Mouse (Mus musculus) thymus, adult 2 months (tissue): ENCODE measurements around the gene Clp1.

ENCODE experiments used
- CTCF ChIP-seq: fragments of 200-500 bp; IDR thresholded peaks from 2 replicates; pipeline ENCODE4 v1.5.1; 2012; ENCODE audit warnings: mild to moderate bottlenecking, control low read depth, low read length, moderate library complexity, borderline replicate concordance; ENCODE audit not compliant: control insufficient read depth, poor library complexity, insufficient read depth; ENCODE audit errors: extremely low read depth
- POLR2A ChIP-seq: fragments of 200-500 bp; IDR thresholded peaks from 2 replicates; pipeline ENCODE4 v1.6.1; 2012; ENCODE audit warnings: mild to moderate bottlenecking, low read length, control low read depth, moderate library complexity; ENCODE audit not compliant: control insufficient read depth, poor library complexity, insufficient read depth; ENCODE audit errors: extremely low read depth

- no peak for TF ChIP-seq CTCF
- no peak for TF ChIP-seq POLR2A
These were observed 48.5 kb upstream of the Clp1 start for GRCm38 (mm10) chr2:84775665-84776064.
